Mouse (Mus musculus) cerebellum, postnatal 36 days (tissue): ENCODE measurements around the gene Mxra8.

Experiments
- DNase-seq, 2 experiments: peaks; one replicate each; pipeline ENCODE4 v3.0.0; 2021 to 2022; ENCODE audit warnings: mixed read lengths in 2 of 2

Mxra8 gene

DNA sequence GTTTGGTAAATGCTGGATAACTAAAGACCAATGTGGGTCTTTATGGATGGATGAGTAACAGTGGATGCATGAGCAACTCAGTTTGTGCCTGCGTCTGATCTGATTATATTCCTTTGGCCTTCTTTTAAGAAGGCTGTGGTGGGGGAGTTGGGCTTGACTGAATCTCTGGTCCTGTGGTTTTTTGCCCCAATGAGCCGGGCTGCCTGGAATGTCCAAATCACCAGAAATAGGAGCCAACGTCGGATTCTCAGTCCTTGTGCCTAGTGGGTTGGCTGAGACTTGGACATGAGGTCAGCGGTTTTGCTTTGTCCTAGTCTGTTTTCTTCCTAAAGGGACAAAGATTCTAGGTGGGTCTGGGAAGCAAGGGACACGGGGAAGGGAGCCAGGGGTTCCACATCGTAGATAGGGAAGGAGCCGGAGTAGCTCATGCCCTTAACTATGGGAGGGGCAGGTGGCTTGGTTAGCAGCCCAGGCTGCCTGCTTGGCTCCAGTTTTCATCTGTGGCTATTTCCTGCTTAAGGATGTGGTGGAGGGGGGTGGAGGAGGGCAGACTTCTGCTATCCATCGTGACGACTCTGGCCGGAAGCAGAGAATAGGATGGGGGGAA, 2.0 kb upstream of the Mxra8 start:
- no peak for DNase-seq

DNA sequence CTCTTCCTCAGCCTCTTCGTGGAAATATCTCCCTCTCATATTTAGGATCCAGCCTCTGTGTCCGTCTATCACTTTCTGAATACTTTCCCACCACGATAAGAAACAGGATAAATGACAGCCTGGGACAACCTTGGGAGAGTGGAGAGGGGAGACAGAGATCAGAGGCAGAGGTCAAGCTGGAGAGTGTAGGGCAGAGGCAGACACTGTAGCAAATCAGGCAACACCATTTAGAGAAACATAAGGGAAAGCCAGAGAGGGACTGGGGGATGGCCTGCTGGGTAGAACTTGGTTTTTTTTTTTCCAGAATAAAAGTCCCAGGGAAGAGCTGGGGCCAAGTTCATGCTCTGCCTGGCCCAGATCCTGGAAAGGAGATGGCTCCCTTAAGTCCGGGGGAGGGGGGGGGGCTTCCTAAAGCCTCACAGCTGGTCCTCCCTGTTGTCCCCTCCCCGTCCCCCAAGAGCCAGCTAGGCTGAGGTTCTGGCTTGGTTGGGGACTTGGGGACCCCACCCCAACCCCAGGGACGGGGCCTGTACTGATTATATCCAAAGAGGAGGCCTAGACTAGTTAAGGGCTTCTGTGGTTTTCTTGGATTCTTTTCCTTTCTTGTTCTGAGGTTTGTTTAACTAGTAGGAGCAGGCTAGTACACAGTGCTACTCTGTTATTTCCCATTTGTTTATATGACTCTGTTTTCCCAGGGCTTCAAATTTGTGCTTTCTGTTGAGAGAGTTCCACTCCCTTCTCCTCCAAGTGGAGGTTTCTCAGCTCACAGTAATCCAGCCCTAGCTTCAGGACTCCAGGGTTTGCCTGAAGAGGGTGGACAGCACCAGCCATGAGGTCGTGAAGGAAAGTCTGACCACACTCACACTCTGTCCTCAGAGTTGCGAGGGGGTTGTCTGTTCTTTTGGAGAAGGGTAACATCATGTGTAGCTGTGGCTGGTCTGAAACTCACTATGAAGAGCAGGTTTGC, 1.0 kb upstream of the Mxra8 start:
- DNase-seq, result no peak

DNA sequence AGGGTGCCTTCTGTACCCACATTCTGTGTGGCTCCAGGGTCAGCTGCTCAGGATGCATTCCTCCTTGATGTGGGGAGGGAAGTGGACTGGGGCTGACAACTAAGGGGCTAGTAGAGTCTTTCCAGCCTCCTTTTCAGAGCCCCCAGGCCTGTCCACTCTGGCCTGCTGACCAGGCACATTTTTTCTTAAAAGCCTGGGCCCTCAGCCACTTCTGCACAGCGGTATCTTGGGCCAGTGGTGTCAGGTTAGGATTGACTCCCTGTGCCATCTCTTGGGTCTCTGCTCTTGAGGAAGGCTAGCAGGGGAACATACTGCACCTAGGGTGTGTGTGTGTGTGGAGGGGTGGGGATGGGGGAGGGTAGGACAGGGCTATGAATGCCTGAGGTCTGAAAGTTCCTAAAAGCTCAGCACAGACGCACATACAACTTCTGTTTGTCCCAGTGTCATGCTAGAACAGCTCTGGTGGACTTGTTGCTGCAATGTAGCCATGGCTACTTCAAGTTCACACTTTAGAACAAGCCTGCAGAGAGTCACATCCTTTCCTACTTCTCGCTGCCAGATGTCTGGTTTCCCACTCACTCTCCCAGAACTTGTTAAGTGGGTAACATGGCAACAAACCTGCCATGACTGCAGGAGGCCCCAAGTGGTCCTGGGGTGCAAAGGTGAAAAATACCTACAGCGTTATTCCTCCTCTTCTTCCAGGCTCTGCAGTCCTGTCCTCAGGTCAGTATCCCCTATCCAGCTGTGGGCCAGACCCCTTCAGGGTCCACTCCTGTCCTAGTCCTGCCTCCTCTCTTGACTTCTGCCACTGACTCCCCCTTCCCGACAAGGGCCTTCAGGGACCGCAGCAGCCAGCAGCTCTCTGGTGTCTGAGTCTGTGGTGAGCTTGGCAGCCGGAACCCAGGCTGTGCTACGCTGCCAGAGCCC, 859 bp downstream of the Mxra8 start:
- no peak for DNase-seq

DNA sequence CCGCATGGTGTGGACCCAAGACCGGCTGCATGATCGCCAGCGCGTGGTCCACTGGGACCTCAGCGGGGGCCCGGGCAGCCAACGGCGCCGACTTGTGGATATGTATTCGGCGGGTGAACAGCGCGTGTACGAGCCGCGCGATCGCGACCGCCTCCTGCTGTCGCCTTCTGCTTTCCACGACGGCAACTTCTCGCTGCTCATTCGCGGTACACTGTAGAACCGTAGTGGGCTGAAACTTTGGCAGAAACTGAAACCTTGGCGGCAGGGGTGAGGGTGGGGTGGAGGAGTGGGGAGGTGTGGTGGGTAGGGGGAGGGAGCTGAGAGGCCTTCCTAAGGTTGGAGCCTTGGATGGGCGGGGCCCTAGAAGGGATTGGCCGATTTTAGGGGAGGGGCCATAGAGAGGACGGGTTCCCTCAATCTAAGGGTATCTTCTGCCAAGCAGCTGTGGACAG, 1.5 kb downstream of the Mxra8 start:
- peak in 1 of 2 experiments; percentile 9 for DNase-seq

DNA sequence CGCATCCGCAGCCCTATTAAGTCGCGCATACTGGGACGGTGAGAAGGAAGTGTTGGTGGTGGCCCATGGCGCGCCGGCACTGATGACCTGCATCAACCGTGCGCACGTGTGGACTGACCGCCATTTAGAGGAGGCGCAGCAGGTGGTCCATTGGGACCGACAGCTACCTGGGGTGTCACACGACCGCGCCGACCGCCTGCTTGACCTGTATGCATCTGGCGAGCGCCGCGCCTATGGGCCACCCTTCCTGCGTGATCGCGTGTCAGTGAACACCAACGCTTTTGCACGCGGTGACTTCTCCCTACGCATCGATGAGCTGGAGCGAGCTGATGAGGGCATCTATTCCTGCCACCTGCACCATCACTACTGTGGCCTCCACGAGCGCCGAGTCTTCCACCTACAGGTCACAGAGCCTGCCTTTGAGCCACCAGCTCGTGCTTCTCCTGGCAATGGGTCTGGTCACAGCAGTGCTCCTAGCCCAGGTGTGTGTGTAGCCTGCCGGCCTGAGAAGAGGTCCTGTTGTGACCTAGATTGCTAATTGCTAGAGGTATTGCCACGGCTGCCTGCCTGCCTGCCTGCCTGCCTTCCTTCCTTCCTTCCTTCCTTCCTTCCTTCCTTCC, 2.3 kb downstream of the Mxra8 start:
- peak in 1 of 2 experiments; percentile 36 for DNase-seq

DNA sequence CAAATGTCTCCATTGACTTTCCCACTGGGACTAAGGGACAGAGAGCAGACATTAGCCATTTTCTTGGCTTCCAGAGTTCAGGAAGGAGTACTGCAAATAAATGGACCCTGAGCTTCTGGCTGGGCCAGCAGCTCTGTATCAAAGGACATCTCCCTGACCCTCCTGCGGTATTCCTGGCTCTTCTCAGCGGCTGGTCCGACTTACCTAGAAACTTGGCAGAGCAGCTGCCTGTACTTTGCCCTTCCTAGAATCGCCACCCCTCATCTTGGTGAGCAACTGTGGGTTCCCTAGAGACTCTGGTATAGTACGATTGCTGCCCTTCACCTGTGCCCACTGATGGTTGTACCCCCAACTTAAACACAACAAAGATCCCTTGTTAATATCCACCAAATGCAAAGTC, 3.8 kb downstream of the Mxra8 start:
- DNase-seq, result no peak

DNA sequence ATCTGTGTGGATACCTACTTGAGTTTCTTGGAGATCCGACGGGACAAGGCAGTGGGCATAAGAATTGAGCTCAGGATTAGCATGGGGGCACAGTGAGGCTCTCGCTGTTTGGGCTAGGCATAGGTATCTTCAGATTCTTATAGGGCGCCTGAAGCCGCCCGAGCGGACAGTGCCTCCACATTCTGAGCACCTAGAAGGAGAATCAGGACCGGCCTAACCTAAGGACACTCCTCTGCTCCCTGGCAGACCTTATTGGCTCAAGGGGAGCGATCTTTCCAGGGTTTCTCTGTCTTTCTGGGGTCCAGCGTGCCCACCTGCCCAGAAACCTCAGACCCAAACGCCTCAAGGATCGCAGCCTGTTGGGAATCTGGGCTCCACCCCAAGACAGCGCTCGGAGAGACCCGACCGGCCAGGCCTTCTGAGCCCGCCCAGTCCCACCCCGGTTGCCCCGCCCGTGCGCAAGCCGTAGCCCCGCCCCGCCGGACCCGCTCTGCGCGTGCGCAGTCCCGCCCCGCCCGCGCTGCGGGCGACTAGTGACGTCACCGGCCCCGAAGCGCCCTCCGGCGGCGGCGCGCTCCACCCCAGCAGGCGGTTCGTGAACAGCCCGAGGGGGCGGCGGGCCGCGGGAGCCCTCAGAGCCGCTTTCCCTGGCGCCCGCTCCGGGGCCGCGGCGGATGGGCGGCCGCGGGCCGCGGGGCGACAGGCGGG, 7.5 kb downstream of the Mxra8 start, which contains the start of gene Dvl1:
TSS of gene Dvl1 (plus strand) at position 532 of the 708 bp plus-strand sequence.
- DNase-seq, result peak; percentile 94 to 97

DNA sequence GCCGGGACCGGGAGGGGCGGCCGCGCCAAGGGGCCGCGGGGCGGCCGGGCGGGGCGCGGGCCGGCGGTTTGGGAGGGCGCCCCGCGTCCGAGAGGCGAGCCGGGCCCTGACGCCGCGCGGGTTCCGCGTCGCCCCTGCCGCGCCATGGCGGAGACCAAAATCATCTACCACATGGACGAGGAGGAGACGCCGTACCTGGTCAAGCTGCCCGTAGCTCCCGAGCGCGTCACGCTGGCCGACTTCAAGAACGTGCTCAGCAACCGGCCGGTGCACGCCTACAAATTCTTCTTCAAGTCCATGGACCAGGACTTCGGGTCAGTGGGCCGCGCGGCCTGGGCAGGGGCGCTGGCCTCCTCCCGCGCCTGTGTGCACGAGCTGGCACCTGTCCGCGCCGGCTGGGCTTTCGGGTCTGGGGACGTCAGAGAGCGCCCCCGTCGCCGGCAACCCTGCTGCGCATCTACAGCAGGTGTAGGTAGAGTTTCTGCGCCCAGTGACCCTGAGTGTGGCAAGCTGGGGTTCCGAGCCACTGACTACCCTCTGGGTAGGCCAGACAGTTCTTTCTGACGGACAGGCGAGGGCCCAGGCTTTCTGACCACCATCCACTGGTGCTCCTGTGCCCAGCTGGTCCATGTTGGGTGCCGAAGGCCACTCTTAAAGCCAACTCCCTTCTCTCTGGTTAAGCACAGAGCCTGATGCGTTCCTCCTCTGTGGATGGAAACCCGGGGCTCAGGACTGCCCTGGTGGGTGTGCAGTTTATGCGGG, 8.3 kb downstream of the Mxra8 start:
- DNase-seq, result peak; percentile 46 to 47

DNA sequence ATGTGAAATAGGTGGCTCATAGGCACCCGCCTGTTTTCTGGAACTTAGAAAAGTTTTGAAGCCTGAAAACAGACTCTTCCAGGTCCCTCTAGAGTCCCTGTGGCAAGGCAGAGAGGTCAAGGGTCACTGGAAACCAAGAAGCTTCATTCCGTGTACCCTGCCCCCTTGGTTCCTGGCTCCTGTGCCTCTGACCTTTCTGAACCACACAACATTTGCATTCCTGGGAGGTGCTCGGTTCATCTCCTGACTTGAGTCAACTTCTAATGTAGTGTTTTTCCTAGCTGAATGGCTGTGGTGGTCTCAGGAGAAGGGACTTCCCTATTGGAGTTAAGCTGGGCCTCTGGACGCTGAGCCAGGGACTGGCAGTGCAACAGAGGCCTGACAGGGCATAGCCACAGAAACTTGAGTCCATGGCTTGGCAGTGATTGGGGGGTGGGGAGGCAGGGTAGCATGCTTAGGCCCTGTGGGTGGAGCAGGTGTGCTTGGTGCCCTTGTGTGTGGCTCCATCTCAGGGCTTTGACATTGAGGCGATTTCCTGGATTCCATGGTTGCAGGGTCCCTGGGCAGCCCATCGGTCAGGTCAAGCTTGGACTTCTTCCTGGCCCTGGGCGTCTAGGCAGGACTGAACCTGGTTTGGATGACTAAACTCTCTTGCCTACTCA, 9.1 kb downstream of the Mxra8 start:
- no peak for DNase-seq

DNA sequence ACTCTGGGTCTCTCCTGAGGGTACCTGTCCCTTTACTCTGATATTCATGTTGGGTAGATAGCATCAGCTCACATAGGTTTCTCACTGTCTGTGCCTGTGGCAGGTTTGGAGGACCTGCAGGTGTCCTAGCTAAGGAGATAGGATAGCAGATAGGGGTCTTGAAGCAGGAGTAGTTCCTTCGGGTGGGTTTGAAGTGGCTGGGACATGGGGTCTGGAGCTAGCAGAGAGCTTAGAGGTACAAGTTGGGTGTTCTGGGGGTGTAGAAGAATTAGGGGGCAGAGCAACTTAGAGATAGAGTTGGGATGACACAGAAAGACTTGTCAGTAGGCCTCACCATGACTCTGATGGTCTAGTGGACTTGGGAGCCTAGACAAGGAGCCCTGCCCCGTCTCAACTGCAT, 9.9 kb downstream of the Mxra8 start:
- DNase-seq, result no peak

DNA sequence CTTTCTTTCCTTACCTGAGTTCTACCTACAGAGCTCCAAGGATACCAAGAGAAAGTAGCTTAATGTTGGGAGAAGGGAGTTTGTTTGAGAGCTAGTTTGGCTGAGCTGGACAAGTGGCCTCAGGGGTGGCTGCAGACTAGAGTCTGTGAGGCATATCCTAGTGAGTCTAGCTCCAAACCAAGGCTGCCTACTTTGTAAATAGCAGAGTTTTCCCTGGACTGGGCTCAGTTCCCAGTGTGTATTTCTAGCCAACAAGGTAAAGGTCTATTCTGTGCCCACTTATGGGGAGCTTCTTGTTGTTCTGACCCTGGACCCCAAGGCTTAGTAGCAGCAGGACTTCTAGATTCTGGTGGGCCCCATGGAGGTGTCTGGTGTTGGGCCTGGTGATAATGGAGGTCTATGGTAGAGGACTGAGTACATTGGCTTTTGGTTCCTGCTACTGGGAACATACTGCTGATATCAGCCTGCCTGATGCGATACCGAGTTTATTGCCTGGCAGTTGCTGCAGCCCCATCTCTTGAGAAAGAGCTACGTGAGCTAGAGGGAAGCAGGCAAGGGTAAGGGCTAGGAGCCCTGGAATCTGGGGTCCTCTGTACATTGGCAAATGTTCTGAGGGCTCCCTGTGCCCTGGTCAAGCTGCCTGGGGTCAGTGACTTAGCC, 10.4 kb downstream of the Mxra8 start:
- no peak for DNase-seq

DNA sequence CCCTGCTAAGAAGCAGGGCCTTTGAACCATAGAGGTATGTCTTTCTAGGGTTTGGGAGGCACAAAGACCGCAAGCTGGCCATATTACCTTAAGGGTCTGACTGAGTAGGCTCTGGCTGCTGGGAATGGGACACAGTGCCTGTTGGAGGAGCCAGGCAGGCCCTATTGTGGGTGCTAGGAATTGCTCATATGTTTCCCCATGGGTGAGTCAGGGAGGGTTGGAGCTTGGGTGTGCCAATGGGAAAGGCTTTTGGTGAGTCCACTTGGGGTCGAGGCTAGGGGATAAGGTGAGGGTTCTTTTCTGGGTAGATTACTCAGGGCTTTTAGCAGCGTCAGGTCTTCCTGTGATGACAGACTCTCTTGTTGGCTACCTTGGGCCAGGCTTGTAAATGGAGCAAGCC, 11.9 kb downstream of the Mxra8 start:
- DNase-seq, result no peak

DNA sequence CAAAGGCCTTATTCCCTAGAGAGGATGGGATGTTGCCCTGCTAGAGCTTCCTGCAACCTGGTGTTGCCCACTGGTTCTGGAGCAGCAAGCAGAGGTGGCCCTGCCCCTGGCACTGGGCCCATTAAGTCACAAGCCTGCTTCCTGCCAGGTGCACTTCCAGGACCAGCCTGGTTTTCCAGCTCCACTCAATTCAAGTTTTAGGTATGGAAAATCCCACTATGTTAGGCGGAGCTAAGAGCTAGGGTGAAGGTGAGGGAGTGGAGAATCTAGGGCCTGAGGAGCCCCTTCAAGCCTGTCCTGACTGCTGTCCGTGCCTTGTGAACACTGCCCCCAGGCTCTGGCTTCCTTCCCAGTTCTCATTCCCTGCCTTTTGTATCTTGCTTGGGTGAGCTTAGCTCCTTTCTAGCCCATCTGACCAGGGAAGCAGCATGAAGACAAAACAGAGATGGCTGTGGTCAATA, 12.5 kb downstream of the Mxra8 start:
- DNase-seq, result peak; percentile 54 to 64

DNA sequence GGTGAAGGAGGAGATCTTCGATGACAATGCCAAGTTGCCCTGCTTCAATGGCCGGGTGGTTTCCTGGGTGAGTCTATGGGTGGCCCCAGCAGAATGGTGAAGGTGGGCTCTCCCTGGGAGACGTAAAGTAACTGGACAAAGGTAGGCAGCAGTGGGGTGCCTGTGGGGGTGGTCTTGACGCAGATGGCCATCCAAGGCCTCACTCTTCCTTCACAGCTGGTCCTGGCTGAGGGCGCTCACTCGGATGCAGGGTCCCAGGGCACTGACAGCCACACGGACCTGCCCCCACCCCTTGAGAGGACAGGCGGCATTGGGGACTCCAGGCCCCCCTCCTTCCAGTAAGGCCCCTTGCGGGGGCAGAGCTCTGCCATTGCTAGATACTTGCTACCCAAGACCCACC, 13.9 kb downstream of the Mxra8 start:
- no peak for DNase-seq

DNA sequence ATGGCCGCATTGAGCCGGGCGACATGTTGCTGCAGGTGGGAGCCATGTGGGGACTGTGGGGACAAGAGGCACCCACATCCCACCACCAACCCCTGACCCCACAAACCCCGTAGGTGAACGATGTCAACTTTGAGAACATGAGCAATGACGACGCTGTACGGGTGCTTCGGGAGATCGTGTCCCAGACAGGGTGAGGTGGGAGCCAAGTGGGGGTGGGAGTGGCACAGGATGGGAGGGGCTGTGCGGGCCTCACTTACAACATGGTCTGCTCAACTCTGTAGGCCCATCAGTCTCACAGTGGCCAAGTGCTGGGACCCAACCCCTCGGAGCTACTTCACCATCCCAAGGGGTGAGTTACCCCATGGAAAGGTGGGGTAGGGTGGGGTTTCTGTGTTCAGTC, 15.5 kb downstream of the Mxra8 start:
- no peak for DNase-seq

DNA sequence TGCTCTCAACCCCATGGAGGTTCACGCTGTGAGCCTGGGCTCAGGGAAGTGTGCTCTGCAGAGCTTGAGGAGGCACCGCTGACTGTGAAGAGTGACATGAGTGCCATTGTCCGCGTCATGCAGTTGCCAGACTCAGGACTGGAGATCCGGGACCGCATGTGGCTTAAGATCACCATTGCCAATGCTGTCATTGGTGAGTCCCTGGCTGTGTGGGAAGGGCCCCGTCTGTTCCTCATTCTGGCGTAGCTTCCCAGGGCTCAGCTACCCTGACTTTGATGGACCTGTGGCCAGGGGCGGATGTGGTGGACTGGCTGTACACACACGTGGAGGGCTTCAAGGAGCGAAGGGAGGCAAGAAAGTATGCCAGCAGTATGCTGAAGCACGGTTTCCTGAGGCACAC, 16.6 kb downstream of the Mxra8 start:
- DNase-seq, result peak in 1 of 2 experiments; percentile 40

DNA sequence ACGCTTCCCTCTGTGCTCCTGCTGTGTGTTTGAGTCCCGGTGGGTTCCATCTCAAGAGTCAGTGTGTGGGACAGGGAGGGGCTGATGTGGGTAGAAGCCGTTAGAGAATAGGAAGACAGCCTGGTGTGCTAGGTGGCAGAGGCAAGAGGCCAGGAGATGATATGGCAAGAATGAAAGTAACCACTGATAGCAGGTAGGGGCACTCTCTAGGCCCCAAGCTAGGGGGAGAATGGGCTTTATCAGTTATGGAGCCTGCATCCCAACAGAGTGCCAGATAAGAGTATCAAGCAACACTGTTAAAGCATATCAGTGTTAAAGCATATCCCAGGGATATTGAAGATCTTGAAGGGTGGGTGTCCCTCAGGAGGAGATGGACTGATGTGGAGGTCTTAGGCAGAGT, 17.4 kb downstream of the Mxra8 start:
- no peak for DNase-seq

DNA sequence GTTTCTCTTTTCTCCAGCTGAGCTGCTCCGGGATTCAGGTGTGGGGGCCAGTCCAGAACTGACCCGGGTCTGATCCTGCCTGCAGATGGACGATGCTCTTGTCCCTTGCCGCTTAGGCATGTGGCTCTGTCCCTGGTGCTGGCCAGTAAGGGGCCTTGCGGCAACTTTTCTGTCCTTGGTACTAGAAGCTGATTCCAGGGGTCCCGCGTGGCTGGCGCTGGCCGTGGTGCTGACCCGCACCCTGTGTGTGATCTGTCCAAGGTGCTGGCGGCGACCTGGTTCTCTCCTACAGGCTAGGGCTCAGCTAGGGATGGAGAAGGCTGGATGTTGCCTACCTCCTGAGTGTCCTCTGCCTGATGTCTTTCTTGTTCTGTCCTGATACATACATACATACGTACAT, 19.8 kb downstream of the Mxra8 start:
- no peak for DNase-seq

DNA sequence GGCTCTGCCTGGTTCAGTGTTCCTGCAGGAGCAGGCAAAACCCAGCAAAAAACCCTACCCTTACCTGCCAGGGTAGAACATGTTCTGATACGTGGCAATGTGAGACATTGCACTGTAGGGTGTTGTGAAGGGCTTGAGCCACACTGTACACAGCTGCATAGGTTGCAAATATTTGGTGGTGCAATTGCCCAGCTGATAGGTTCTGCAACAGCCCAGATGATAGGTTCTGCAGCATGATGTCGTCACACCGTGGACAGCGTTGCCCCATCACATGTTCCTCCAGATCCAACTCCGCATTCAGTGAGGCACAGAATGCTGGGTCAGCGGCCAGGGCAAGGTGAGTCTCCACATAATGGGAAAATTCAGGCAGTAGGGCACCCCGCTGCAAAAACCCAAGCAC, 22.3 kb downstream of the Mxra8 start:
- no peak for DNase-seq

DNA sequence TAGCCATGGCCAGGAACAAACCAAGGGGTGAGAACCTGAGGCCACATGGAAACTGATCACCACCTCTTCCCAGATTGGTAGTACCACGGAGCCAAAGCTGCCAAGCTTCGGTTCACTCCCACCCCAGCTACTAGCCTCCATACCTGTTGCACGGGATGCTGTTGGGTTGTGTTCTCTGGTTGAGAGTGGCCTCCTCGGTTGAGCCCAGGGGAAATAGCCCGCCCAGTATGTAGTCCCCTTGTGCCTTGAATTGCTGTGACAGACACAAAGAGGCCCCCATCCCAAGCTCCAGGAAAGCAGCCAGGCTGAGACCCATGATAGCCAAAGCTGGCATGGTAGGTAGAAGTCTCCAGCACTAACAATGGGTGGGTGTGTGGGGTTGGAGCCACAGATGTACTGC, 23.5 kb downstream of the Mxra8 start, which contains the start of gene Tas1r3:
TSS of gene Tas1r3 (minus strand) at position 362 of the 400 bp plus-strand sequence.
- no peak for DNase-seq
